Mouse (Mus musculus): ENCODE measurements at regions not wholly inside any gene's neighbourhood (a gene's known extent, or its start where the extent isn't known, plus 50 kb on each side); places are given as distances from the start of the nearest gene placed in this dataset.

GRCm38 (mm10) chr3:21816968-21817858, 259.2 kb upstream of the Tbl1xr1 start:
- DNase-seq (ENCODE audit: low spot score in 2 of 2): no peak

- no peak for DNase-seq (ENCODE audit: low spot score in 2 of 2)
Observed at GRCm38 (mm10) chr3:21819030-21819429, 257.4 kb upstream of the Tbl1xr1 start.

DNA sequence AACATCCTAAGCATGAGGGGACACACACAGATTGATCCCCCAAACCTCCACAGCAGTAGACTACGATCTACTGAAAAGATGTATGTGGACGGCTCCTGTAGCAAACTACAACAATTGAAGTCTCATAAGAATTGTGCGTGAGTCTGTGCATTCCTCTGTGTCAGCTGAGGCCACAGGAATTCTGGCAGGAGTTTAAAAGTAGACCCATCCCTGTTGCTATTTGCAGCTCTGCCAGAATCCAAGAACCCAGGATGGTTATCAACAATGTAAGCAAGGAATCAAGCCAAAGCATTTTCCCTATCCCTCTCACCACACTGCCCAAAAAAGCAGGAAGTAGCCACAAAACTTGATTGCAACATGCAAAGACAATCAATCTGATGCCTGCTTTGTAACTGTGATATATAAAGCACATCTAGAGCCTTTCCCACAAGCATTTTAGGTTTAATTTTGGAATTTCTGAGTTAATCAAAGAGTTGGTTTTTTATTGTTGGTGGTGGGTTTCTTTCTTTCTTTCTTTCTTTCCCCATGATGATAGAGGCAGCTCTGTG, 256.3 kb upstream of the Tbl1xr1 start:
- DNase-seq (ENCODE audit: low spot score in 2 of 2): no peak

GRCm38 (mm10) chr3:21822675-21823074, 253.8 kb upstream of the Tbl1xr1 start:
- no peak for DNase-seq (ENCODE audit: low spot score in 2 of 2)

- no peak for DNase-seq (ENCODE audit: low spot score in 2 of 2)
Observed at GRCm38 (mm10) chr3:21823331-21823730, 253.1 kb upstream of the Tbl1xr1 start.

DNA sequence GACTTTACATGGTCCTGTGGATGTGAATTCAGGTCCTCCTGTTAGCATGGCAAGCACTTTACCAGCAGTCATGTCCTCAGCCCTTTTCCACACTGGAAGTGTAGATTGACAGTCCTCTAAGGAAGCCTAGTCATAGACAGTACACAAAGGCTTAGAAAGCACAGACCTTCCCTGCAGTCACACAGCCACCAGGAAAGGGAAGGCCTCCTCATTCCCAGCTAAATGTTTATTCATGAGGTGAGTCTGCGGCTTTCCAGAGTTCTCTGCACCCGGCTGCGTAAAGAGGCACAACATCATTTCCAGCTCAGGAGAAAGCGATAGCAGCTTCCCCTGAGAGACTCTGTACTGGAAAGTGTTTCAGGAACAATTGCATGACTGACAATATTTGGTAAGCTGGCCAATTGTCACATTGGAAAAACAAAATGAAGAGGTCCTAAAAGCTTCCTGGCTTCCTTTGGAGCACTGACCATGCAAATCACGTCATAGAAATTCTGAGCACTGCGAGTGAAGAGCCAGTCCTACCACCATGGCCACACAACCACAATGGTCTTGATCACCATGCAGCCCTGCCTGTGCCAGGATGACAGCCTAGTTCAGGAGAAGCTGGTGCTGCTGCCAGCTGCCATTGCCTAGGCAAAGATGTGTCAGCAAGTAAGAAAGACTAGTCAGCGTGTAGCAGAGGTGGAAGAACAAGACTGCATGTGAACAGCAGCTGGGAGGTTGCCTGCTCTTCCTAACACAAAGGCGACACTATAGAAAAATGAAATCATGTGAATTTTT, 252.2 kb upstream of the Tbl1xr1 start:
- no peak for DNase-seq (ENCODE audit: low spot score in 2 of 2)

DNA sequence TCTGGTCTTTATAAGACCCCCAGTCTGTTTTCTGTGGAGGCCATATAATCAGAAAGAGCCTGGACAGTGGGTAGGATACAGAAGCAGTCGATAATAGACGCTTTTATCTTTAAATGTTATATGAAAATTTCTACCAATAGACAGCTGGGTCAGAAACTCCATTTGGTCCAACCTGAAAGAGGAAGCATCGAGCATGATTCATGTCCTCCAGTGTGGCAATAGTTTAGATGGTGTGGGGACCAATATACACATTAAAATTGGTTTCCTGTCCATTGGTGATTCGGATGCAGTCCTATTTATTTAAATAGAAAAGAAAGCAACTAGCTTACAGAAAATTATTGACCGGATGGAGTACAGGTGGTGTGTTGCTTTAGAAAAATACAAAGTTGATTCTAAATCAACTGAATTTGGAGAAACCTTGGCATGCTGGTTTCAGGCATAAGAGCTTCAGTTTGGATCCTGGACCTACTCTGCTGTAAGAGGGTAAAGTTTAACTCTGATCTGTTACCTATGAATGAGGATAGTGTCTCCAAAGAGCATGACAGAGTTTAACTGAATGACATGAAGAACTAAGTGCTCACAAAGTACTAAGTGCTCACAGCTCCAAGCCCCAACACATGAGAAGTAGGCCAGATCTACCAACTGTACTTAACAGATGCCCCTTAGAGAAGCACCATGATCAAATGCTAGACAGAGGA, 251.4 kb upstream of the Tbl1xr1 start:
- no peak for DNase-seq (ENCODE audit: low spot score in 2 of 2)

DNA sequence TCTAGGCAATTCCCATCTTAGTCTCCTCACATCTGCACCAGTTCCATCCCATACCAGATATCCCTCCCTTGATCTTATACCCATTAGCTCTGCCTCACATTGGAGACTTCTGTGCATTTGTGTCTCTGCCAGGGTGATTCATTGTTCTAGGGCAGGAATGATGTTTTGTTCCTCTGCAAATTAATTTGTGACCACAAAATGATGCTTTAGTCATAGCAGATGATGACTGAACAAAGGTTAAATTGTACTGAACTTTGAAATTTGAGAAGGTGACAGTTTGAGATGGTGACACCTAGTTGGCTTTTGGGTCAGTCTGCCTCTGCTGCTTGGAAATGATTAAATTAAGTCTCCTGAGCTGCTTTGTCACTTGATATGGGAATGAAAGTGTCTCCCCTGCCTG, 248.8 kb upstream of the Tbl1xr1 start:
- DNase-seq (ENCODE audit: low spot score in 2 of 2): no peak

GRCm38 (mm10) chr3:21833111-21833510, 243.3 kb upstream of the Tbl1xr1 start:
- DNase-seq (ENCODE audit: low spot score in 2 of 2): no peak

- DNase-seq (ENCODE audit: low spot score in 2 of 2): no peak
Observed at GRCm38 (mm10) chr3:21835526-21835925, 240.9 kb upstream of the Tbl1xr1 start.

- no peak for DNase-seq (ENCODE audit: low spot score in 2 of 2)
Observed at GRCm38 (mm10) chr3:21837297-21837946, 239.0 kb upstream of the Tbl1xr1 start.

- no peak for DNase-seq (ENCODE audit: low spot score in 2 of 2)
Observed at GRCm38 (mm10) chr3:21840751-21841488, 235.5 kb upstream of the Tbl1xr1 start.

DNA sequence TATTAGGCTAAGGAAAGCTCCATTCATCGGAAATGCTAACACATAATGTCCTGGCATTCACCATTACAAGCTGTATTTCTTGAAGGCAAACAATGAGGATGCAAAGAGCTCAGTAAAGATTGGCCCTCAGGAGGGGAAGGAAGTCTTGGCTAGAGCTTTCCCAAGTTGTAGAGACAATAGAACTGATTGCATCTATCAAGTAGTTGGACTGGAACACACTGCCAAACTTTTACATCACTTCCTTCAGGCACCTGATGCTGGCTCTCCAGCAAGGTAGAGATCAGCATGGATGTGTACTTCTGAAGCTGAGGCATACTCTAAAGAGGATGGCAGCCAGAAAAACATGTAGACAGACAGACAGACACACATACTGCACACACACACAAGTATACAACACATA, 234.9 kb upstream of the Tbl1xr1 start:
- DNase-seq (ENCODE audit: low spot score in 2 of 2): no peak

GRCm38 (mm10) chr3:21842545-21843291, 233.7 kb upstream of the Tbl1xr1 start:
- no peak for DNase-seq (ENCODE audit: low spot score in 2 of 2)

- DNase-seq (ENCODE audit: low spot score in 2 of 2): no peak
Observed at GRCm38 (mm10) chr3:21843292-21843852, 233.1 kb upstream of the Tbl1xr1 start.

DNA sequence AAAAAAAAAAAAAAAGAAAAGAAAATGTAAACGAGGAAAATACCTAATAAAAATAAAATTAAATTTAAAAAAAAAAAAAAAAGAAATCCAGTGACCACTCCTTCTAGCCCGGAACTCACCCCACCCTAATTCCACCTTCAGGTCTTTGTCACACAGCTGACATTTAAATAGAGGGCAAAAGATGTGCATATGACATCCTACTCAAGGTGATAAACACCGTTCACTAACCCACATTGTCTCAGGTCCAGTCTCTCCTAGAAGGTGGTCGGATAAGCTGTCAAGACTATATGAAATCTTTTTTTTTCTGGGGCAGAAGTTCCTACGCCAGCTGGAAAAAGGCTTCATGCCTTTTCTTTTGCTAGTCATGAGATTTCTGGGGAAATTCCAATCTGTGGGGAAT, 226.6 kb upstream of the Tbl1xr1 start:
- DNase-seq (ENCODE audit: low spot score in 2 of 2): no peak

- no peak for DNase-seq (ENCODE audit: low spot score in 2 of 2)
Observed at GRCm38 (mm10) chr3:21850977-21851376, 225.5 kb upstream of the Tbl1xr1 start.

- DNase-seq (ENCODE audit: low spot score in 2 of 2): no peak
Observed at GRCm38 (mm10) chr3:21854340-21854739, 222.1 kb upstream of the Tbl1xr1 start.

- DNase-seq (ENCODE audit: low spot score in 2 of 2): no peak
Observed at GRCm38 (mm10) chr3:21859436-21859835, 217.0 kb upstream of the Tbl1xr1 start.

All from spleen, postnatal 36 days (tissue).